Mouse (Mus musculus) embryo, embryonic 10 days (tissue): Measurements from ENCODE around the gene Tnrc6b.
"Not testable (repeated sequence)": the region's sequence is repeated elsewhere in the genome, so short reads cannot be mapped to it uniquely, and the experiment has no call there.

Experiments used
- DNase-seq: peaks from one replicate; pipeline ENCODE4 v3.0.0-alpha.2; 2015; ENCODE audit warnings: low spot score

The Tnrc6b gene

GRCm38 (mm10) chr15:80850682-80851475 is 139.8 kb downstream of the Tnrc6b start:
- no peak for DNase-seq

- DNase-seq: no peak
These were observed 141.0 kb downstream of the Tnrc6b start for GRCm38 (mm10) chr15:80852122-80852521.

GRCm38 (mm10) chr15:80852527-80852926 is 141.4 kb downstream of the Tnrc6b start:
- DNase-seq: not testable (repeated sequence)

GRCm38 (mm10) chr15:80859366-80859765 is 148.3 kb downstream of the Tnrc6b start:
- DNase-seq: no peak

GRCm38 (mm10) chr15:80861302-80861701 is 150.2 kb downstream of the Tnrc6b start:
- no peak for DNase-seq

- no peak for DNase-seq
These were observed 150.9 kb downstream of the Tnrc6b start for GRCm38 (mm10) chr15:80862027-80862426.

- DNase-seq: not testable (repeated sequence)
These were observed 157.5 kb downstream of the Tnrc6b start for GRCm38 (mm10) chr15:80868603-80869002.

- DNase-seq: no peak
These were observed 163.6 kb downstream of the Tnrc6b start for GRCm38 (mm10) chr15:80874726-80875125.

GRCm38 (mm10) chr15:80876231-80876630 is 165.1 kb downstream of the Tnrc6b start:
- DNase-seq: no peak

GRCm38 (mm10) chr15:80884095-80884494 is 173.0 kb downstream of the Tnrc6b start:
- no peak for DNase-seq

- no peak for DNase-seq
These were observed 175.4 kb downstream of the Tnrc6b start for GRCm38 (mm10) chr15:80886361-80887156.

- no peak for DNase-seq
These were observed 181.2 kb downstream of the Tnrc6b start for GRCm38 (mm10) chr15:80892341-80892740.

GRCm38 (mm10) chr15:80896741-80897140 is 185.6 kb downstream of the Tnrc6b start:
- no peak for DNase-seq

GRCm38 (mm10) chr15:80897911-80898310 is 186.8 kb downstream of the Tnrc6b start:
- DNase-seq: no peak

GRCm38 (mm10) chr15:80899806-80900205 is 188.7 kb downstream of the Tnrc6b start:
- no peak for DNase-seq

- no peak for DNase-seq
These were observed 190.8 kb downstream of the Tnrc6b start for GRCm38 (mm10) chr15:80901806-80902513.

GRCm38 (mm10) chr15:80904776-80905175 is 193.7 kb downstream of the Tnrc6b start:
- DNase-seq: not testable (repeated sequence)

- DNase-seq: no peak
These were observed 199.1 kb downstream of the Tnrc6b start for GRCm38 (mm10) chr15:80910183-80910582.

- DNase-seq: no peak
These were observed 199.8 kb downstream of the Tnrc6b start for GRCm38 (mm10) chr15:80910790-80911531.

- DNase-seq: no peak
These were observed 201.1 kb downstream of the Tnrc6b start for GRCm38 (mm10) chr15:80912175-80912574.

- no peak for DNase-seq
These were observed 202.7 kb downstream of the Tnrc6b start for GRCm38 (mm10) chr15:80913803-80914202.

GRCm38 (mm10) chr15:80915850-80916249 is 204.7 kb downstream of the Tnrc6b start:
- DNase-seq: no peak
